Mouse (Mus musculus) neutrophil, adult 5-6 weeks (primary cell): ENCODE measurements around the gene Fam213b. TPM values are rescaled to one million over a fixed set of nuclear protein-coding genes. Genes with fewer than 3 reads are reported as not detected.

Experiments used
- ATAC-seq: fragments of 151-379, 151-347 bp; 2 replicates; pipeline ENCODE4 v1.8.0; 2017; ENCODE audit warnings: mild to moderate bottlenecking, moderate TSS enrichment; ENCODE audit not compliant: insufficient number of reproducible peaks, poor library complexity, low FRiP score, severe bottlenecking; ENCODE audit errors: extremely low read depth
- total RNA-seq: library from RNA; stranded (forward); fragments of 200-1000 nt; gene quantifications from 2 replicates; pipeline ENCODE4 v1.2.3, GENCODE M21; 2017

Gene Fam213b
- total RNA-seq, 1 experiment from 2014 or later: 4.4 TPM

DNA sequence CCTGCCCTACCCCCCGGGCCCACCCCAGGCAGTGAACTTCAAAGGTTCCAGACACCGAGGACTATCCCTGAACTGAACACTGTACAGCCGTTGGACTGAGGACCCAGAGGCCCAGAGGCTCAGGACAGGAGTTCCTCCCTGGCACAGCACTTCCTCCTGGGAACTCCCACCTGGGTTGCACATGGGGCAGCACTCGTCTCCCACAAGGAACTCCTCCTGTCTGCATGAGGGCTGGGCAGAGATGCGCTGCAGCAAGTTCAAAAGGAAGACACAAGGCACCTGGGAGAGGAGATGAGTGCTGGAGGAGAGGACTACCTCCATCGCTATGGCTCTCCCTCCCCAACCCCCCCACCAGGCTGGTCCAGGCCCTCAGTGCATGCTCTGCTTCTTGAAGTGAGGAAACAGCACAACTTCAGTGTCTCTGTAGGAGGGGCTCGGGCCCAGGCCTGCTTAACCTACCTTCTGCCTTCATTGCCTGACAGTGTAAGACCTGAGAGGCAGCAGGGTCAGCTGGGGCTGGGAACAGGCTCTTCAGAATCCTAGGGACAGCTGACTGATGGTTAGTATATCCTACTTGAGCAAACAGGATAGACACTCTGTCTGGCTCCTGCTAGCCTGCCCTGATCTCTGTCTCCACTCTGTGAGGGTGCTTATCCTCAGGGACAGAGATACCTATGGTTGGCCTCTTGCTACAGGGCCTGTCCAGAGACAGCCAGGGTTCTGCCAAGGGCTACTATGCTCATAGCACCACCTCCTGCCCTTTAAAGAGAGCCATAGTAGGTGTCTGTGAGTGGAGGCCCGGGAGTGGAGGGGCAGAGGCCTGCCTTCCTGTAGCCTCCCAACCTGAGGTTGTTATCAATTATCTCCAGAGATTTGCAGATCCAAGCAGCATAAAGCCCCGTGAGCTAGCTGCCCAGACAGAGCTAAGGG, 28.3 kb upstream of the Fam213b start:
- no peak for ATAC-seq

DNA sequence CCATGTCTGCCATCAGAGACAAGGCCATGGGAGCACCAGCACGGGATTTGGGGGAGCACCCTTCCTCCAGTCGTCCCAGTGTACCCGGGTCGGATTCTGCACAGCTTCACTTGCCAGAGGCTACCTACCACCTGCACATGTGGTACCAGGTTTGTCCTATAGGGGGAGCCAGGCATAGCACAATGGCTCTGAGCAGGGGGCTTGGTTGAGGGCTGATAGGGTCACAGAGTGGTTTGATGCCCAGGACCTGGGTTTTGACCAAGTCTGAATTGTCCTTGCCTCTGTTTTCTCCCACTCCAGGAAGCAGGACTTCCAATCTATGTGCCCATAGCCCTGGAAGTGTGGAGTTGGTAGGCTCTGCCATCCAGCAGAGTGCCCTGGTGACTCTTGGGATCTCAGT, 26.5 kb upstream of the Fam213b start:
- peak; percentile 18; the same call in 1 of the 2 replicates for ATAC-seq

DNA sequence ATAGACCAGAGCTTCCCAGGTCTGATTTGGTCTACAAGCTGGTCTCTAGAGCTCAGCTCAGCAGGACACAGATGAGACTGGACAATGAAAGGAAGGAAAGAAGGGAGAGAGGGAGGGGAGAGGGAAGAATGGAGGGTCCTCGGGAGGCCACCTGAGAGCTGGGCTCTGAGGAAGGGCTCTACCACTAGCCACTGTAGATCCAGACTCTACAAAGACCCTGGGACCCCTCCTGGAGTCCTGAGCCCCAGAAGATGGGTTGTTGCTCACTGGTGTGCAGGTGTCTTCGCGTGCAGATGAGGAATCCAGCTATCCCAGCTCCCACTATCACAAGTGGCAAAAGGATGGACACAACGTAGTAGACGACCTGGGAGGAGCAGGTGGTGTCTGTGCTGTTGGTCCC, 24.0 kb upstream of the Fam213b start:
- no peak for ATAC-seq

- no peak for ATAC-seq
Observed at GRCm38 (mm10) chr4:154922291-154922690, 23.4 kb upstream of the Fam213b start.

DNA sequence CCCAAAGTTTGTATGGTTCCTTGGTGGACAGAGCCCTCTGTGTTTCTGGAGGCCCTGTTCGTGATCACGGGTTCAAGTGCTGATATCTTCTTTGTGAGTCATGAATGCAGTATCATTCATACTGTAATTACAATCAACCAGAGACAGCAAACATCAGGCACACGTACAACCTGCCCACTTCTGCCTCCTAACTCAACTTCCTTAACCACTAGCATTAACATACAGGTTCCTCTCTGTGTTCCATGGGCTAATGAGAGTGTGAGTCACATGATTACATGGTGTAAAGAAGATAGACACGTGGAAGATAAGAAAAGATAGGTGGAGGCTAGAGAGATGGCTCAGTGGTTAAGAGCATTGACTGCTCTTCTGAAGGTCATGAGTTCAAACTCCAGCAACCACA, 17.7 kb upstream of the Fam213b start:
- ATAC-seq: no peak

DNA sequence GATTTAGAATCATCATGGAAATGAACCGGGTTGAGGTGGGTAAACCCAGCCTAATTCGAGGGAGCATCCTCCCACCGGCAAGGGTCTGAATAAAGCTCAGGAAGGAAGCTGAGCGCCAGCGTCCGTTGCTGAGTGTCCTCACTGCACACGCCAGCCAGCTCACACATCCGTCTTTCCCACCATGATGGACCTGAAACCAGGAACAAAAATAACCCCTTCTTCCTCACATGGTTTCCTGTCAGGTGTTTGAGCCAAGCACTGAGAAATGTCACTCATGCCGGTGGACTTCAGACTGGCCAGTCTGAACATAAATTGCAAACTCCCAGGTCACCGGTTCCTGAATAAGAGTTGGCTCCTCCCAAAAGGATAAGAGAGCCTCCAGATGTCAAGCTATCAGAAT, 16.4 kb upstream of the Fam213b start:
- ATAC-seq: no peak

DNA sequence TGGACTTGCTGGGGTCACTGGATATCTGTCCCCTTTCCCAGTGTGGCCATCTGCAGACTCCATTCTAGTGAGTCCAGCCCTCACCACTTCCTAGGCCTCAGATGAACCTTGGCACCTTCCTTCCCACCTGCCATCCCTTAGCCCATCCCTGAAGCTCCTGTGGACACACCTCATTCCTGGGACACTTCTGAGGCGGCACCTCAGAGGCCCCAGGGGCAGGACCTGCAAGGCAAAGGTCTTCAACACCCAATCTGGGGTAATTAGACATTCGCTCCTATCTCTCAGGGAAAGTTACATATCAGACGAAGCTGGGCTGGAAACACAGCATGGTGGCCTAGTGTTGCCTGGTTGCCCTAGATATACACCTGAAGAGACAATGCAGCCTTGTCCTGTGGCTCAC, 15.8 kb upstream of the Fam213b start:
- no peak for ATAC-seq

GRCm38 (mm10) chr4:154914252-154914651, 15.3 kb upstream of the Fam213b start:
- no peak for ATAC-seq

DNA sequence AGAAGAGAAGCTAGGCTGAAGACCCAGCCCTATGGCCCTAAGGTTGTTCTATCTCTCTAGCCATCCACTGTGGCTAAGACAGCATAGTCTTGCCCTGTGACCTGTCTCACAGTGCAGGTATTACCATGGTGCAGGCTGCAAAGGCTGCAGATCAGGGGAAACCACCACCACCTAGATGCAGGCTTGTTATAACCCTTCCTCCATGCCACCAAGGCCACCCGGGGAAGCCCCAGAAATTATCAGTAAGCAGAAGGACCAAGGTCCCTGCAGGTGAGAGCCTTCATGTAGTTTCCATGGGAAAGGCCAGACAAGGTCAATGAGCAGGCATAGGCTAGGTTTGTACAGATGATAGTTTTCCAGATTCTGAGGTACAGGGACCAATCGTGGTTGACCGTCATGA, 14.9 kb upstream of the Fam213b start:
- ATAC-seq: no peak

DNA sequence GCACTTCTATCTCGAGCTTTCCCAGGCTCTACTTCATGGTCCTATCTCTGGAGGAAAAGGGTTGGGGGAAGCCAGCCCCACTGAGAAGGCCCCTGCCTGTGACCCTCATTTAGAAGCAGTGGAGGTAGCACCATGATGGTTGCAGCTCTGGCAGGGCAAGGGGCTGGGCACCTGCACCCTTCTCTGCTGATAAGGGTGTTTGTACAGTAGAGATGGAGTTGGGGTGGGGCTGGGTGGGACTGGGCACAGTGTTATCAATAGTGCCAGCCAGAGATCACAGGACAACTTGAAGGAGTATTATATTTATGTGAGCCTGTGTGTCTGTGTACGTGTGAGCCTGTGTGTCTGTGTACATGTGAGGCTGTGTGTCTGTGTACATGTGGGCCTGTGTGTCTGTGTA, 12.7 kb upstream of the Fam213b start:
- ATAC-seq: no peak

DNA sequence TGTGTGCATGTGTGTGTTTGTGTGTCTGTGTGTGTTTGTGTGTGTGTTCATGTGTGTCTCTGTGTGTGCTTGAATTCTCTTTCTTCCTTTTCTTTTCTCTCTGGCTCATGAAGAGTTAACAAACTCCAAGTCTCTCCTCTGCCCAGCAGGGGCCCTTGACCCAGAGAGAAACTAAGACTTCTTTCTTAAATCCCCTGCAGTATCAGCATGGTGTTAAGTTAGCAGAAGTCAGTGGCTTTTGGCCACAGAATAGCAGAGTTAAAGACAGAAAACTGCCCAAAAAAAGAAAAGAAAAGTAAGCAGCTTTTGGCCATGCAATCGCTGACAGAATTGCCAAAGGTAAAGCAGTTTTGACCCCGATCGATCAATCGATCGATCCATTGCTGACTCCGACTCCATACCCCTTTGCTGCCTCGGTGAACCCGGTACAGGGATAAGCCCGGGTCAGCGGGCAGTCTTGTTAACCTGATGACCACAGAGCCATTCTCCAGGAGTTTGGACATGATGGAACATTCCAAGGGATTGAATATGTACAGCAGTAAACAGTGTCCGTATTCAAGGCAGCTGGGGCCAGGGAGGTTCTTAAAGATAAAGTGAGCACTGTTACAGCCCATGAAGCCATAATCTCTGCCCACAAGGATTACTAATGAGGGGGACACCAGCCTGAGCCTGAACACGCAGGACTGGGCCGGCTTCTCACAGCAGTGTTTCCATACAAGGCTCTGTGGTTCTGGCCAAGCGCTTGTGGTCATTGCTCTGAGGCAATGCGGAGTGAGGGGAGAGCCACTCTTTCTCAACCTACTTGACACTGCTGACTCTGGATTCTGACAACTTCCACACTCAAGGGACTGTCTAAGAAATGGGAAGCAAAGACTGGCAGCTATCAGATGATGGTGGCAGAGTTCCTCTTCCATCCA, 11.9 kb upstream of the Fam213b start:
- peak; percentile 92 for ATAC-seq

- ATAC-seq: no peak
Observed at GRCm38 (mm10) chr4:154908490-154908889, 9.6 kb upstream of the Fam213b start.

GRCm38 (mm10) chr4:154907833-154908232, 8.9 kb upstream of the Fam213b start:
- peak; percentile 46; the same call in 1 of the 2 replicates for ATAC-seq

GRCm38 (mm10) chr4:154904185-154905071, 5.5 kb upstream of the Fam213b start:
- peak; percentile 95 for ATAC-seq

DNA sequence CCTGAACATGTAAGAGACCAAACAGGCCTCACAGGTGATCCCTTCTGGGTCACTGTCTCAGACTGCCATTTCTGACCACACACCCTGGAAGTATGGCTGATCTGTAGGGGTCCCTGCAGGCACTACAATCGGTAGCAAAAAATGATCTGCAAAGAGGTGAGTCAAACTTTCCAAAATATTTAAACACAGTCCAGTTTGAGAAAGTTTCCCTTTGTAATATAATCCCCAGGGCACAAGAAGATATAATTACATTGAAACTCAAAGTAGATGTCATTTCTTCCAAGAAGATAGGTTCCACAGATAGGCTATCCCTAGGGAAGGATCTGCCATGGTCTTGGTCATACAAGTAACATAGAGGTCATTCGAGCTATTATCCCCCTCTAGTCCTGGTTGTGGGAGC, 3.4 kb upstream of the Fam213b start:
- no peak for ATAC-seq

DNA sequence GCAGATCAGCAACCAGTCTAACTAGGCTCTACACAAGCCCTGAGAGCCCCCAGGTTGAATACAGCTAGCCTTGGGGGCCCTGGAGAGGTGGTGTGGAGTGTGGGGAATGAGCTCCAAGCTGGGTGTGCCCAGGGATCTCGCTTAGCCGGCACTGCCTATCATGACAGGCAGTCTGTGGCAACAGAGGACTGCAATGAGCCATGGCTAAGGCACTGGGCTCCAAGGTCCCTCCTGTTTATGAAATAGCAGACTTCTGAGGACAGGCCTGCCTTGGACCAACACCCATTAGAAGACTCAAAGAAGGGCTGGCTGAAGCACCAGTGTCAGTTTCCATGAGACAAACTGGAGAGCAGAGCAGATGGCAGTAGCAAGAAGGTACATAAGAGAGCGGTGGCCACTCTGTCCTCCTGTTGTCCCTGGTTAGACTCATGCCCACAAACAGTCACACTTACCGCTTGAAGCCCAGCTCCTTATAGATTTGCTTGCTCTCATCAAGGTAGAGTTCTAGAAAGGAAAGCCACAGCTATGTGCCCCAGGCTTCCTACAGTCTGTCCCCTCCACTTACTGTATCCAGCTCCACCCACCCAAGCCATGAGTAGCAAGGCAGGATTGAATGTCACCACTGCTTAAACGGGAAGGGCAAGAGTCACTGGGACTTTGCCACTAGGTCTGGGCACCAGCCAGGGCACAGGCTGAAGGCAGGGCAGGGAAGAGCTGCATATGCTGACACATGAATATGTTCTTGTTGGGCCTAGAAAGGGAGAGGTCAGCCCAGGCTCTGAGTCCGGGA, 1.1 kb downstream of the Fam213b start:
- no peak for ATAC-seq

DNA sequence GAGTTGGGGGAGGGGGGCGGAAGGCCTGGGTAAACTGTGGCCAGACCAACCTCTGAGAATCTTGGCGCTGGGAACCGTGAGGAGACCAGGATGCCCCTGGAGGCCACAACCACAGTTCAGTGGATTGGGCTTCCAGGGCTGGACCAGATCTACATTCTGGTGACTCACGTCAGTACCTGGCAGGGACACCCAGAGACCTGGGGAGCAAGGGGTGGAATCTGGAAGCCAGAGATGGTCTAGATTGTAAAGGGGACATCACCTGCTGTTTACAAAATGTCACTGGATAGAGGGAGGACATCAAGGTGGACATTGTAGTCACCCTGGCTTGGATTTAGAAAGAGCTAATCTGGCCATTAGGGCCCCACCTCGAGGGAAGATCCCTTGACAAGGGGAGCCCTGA, 3.4 kb downstream of the Fam213b start:
- ATAC-seq: no peak

DNA sequence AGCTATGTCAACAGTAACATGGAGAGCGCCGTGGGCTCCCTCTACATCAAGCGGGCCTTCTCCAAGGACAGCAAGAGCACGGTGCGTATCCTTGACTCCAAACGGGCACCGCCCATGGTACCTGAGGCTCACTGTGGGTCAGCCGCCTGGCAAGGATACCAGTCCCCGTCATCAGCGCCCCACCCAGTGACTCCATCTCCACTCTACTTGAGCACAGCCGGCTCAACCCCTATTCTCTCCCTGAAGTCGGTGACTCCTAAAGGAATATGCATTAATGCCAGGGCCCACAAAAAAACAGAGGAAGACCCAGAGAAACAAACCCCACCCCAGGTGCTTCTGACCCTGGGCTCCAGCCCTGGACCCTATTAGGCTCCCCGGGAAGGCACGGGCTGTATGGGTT, 8.0 kb downstream of the Fam213b start:
- ATAC-seq: no peak
